Mouse (Mus musculus) adrenal gland (tissue): ENCODE measurements at regions not wholly inside any gene's neighbourhood (a gene's known extent, or its start where the extent isn't known, plus 50 kb on each side); places are given as distances from the start of the nearest gene placed in this dataset.

Experiments
- intact Hi-C: fragments of 180-260 bp; cut with DNase I; formaldehyde crosslinking; loops from one replicate; pipeline ENCODE4 v1.15.1; 2025

DNA sequence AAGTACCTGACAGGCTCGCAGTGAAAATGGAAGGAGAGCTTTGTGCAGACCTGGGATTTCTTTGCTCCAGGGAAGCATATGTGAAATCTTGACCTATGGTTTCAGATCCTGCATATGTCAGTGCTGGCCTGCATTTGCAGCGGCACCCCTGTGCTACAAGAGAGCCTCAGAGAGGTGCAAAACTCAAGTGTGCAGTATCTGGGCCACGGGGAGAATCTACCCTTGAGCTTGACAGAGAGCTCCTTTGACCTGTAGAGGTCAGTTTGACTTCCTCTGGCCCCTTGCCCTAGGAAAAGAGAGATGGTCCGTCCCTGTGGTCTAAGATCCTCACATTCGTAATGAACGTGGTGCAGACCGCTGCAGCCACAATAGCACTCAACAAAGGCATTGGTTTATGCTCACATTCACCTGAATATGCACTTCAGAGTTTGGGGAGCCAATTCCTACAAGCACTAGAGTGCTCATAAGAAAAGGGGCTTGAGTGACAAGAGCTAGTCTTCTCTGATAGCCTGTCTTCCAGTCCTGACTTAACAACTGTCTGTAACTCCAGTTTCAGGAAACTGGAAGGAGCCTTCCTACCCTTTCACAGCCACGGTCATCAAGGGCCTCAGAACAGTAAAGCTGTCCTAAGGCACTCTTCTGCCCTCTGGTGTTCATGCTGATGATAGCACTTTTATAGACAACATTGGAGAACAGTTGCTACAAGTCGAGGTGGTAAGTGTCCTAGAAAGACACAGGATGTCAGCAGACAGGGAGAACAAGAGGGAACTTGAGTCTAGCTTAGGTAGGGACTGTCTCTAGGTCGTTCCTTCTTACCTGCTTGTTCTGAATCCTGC is 200.0 kb upstream of the Apob start:
- intact Hi-C loops, result loop anchor here (5.0 kb wide), 1 partner anchor 200 kb away; the partner anchor contains the start of gene Apob

DNA sequence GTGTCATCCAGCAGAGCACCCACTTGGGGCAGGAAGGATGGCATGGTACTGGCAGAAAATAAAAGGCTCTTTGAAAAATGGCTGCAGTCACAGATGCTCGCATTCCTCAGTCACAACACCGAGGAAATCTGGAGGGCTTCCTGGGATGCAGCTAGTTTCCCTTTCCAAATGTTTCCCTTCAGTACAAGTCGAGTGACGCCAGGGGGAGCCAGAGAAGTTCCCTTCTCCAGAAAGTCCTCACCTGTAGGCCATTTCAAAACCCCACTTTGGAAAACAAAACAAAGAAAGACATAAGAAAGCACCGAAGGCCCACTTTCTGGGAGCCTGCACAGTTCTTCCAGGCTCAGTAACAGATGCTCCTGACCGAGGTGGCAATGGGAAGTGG is 199.4 kb upstream of the Apob start:
- intact Hi-C loops, result loop anchor here (5.0 kb wide), 1 partner anchor 199 kb away; the partner anchor contains the start of gene Apob

- intact Hi-C loops, result no loop called here
Measured at GRCm38 (mm10) chr12:7816616-7817015, 160.8 kb upstream of the Apob start.

- intact Hi-C loops, result no loop called here
Measured at GRCm38 (mm10) chr12:7820006-7820704, 157.3 kb upstream of the Apob start.

GRCm38 (mm10) chr12:7820718-7821117 is 156.7 kb upstream of the Apob start:
- intact Hi-C loops, result no loop called here

DNA sequence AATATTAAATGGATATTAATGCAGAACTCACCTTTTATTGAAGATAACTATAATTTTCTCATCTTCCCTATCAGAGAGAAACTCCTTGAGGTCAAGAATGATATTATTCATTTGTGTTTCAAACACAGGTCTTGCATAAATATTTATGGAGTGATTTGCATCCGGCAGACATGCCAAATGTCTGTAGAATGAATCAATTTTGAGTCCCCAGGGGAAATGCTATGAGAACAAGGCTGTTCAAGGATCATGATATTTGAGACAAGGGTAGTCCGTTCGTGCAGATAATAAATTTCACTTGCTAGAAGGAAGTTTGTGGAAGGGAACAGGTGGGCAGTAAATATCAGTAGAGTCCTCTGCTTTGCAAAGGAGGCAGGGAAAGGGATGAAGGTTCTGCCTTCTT is 141.7 kb upstream of the Apob start:
- intact Hi-C loops, result no loop called here

GRCm38 (mm10) chr12:7853876-7854275 is 123.6 kb upstream of the Apob start:
- intact Hi-C loops, result no loop called here

DNA sequence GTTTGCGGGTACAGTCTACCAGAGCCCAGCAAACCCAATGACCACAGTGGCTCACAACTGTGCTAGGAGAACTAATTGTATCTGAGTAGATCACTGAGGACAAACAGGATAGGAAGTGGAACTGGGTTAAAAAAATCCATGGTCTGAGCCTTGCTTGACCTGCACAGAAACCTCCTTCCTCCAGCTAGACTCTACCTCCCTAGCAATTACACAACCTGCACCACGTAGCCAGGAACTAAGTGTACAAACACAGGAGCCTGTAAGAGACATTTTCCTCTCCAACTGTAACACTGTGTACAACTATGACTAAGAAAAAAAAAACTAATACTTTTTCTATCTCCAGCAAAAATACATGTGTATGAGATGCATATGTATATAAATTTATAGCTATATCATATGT is 121.8 kb upstream of the Apob start:
- intact Hi-C loops, result no loop called here

- intact Hi-C loops, result no loop called here
Measured at GRCm38 (mm10) chr12:7859533-7859932, 117.9 kb upstream of the Apob start.

- intact Hi-C loops, result no loop called here
Measured at GRCm38 (mm10) chr12:7870004-7870403, 107.4 kb upstream of the Apob start.

- intact Hi-C loops, result no loop called here
Measured at GRCm38 (mm10) chr12:7870473-7870872, 107.0 kb upstream of the Apob start.

GRCm38 (mm10) chr12:7875454-7875853 is 102.0 kb upstream of the Apob start:
- intact Hi-C loops, result no loop called here

DNA sequence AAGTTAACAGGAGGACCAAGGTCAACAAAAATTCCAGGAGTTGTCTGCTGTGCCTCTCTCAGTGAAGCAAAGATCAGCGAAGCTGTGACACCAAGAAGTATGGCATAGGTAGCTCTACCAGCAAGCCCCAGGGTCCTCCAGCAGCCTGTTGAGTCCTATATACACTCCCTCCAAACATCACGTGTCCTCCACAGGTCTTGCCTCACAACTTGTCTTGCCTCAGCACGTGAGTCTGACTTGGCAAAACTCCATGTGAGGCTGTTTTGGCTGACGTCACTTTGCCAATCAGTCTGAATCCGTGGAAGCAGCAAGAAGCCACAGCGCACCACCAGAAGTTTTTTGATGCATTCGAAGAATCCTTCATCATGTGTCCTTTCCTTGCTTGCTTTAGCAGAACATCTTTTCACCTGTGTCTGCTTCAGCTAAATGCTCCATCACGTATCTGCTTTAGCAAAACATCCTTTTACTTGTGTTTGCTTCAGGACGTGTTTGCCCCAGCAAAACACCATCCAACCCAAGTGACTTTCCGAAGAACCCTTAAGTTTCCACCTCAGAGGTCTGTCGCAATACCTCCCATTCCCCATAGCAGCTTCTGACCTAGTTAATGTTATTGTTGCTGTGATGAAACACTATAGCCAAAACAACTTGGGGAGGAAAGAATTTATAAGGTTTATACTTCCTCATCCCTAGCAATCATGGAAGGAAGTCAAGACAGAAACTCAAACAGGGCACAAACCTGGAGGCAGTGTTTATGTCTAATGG is 101.0 kb upstream of the Apob start:
- intact Hi-C loops, result no loop called here

GRCm38 (mm10) chr12:7878761-7879160 is 98.7 kb upstream of the Apob start:
- intact Hi-C loops, result no loop called here

GRCm38 (mm10) chr12:7896156-7896555 is 81.3 kb upstream of the Apob start:
- intact Hi-C loops, result no loop called here

GRCm38 (mm10) chr12:7905329-7905728 is 72.1 kb upstream of the Apob start:
- intact Hi-C loops, result loop anchor here (5.0 kb wide), 1 partner anchor 72 kb away; the partner anchor contains the start of gene Apob

DNA sequence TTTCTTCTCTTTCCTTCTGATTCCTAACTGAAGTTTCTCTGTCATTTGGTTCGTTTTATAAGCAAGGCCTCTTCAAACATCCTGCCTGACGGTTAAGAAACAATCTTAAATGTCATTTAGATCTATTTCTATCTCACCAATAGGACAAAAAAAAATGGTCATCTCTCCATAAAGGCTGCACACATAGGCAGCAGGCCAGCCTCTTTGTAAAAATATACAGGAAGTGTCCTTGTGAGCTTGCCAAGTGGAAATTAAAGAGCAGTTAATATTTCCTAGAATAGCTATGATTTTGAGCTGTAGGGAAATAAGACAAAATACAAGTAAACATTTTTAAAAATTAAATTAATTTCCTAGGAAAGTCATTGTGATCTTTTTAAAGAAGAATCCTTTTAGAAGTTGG is 70.6 kb upstream of the Apob start:
- intact Hi-C loops, result loop anchor here (5.0 kb wide), 1 partner anchor 70 kb away; the partner anchor contains the start of gene Apob

GRCm38 (mm10) chr12:7909746-7910360 is 67.6 kb upstream of the Apob start:
- intact Hi-C loops, result loop anchor here (5.0 kb wide), 1 partner anchor 67 kb away; the partner anchor contains the start of gene Apob

- intact Hi-C loops, result no loop called here
Measured at GRCm38 (mm10) chr12:7910509-7910908, 66.9 kb upstream of the Apob start.

DNA sequence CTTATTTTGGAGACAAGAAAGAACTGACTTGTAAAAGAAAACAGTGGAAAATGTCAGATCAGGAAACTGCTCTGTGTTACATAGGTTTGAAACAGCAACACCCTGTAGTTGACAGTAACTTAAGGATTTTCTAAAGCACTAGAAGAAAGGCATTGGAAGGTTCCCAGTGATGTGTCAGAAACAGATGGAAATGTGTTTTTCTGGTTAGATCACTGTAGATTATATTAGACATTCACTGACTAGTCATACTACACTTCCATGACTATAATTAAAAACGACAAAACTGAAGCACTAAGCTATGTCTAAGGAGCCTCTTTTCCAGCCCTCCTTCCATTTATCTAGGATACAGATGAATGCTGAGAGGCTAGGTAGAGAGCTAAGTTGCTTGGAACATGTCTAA is 59.1 kb upstream of the Apob start:
- intact Hi-C loops, result no loop called here
